13 mouse cellular contexts compared by ENCODE assay signal in the genomic region with DNA sequence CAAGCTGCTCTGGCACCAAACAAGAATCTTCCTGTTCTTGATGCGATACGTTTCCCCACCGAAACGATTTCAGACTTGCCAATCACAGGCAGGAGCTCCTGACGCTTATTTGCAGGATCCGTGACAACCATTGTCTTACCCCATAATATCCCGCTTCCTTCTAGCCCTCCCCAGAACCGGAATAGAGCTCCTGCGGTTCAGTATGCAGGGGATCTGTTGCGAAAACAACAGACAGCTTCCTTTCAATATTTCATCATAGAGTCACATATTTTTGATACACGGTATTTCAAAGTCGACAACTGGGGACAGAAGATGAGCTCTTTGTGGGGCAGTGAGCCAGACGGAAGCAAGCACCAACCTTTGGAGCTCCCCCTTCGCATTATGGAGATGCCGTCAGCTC. TPM values are rescaled to one million over a fixed set of nuclear protein-coding genes. Genes with fewer than 3 reads are reported as not detected.
DNase-seq lines count a peak whose midpoint lies in the region; TF ChIP-seq lines count a peak whose summit lies in the region.
"Had no signal": no experiment of that assay in that cellular context is flagged by ENCODE, and none has a peak within 500 bp of the region (broad histone marks: within the 10 kb centered on the region; RNA-seq: fewer than 3 reads in every experiment).

No protein-coding gene starts in this region.

- H3K4me1 ChIP-seq in bone marrow, adult 2 months (ENCODE audit: control insufficient read depth, insufficient read depth, low read length): peaks cover 1% of the 10 kb centered on the region; the same call in 1 of the 2 replicates
- H3K4me1 ChIP-seq: heart, embryonic 15.5 days; liver, embryonic 15.5 days had no signal

- TF ChIP-seq CTCF in bone marrow, adult 2 months (IDR thresholded peaks at IDR 0.05; ENCODE audit: control insufficient read depth, insufficient read depth, low read length): no peak
- TF ChIP-seq CTCF in brain, embryonic 14.5 days (IDR thresholded peaks at IDR 0.05; ENCODE audit: borderline replicate concordance, extremely low read depth, insufficient read depth, insufficient read length): no peak

- intact Hi-C loops in left cerebral cortex, postnatal 14 days (cut with DNase I): no loop called here

- WGBS in bone marrow, adult 2 months: 57% methylated on average over 15 of the region's 15 CpGs

- no peak overlapping the region for H3K4me3 ChIP-seq in bone marrow, adult 2 months (replicated peaks; ENCODE audit: control insufficient read depth, low read depth, low read length)
- H3K4me3 ChIP-seq: erythroblast, embryonic 14.5 days; heart, embryonic 15.5 days; liver, embryonic 15.5 days had no signal

- DNase-seq in left cerebral cortex, postnatal 14 days (ENCODE audit: low spot score in 2 of 2): peak; percentile 27 to 51
- DNase-seq in left cerebral cortex, adult 9 months (ENCODE audit: low spot score in 2 of 2): no peak
- peak; percentile 40 for DNase-seq in brain, embryonic 14.5 days (ENCODE audit: low read depth)
- DNase-seq in layer of hippocampus, postnatal 36 days: peak; percentile 19 to 24
- DNase-seq in urinary bladder, adult 18-20 months (ENCODE audit: low spot score in 2 of 2): no peak
- DNase-seq in gastrocnemius, postnatal 10 days: no peak
- DNase-seq: thymus, postnatal 25 days had no signal

- peak overlapping the region; percentile 53; the same call in 1 of the 2 replicates for H3K27ac ChIP-seq in bone marrow, adult 2 months (ENCODE audit: control insufficient read depth, insufficient read depth, low read depth, low read length, poor library complexity)
- H3K27ac ChIP-seq: heart, embryonic 15.5 days; liver, embryonic 15.5 days had no signal

- TF ChIP-seq POLR2A in bone marrow, adult 2 months (IDR thresholded peaks at IDR 0.05; ENCODE audit: borderline replicate concordance, control insufficient read depth, low read depth, low read length): no peak
- TF ChIP-seq POLR2A in brain, embryonic 14.5 days (IDR thresholded peaks at IDR 0.05; ENCODE audit: borderline replicate concordance, extremely low read depth, insufficient read depth, insufficient read length, poor library complexity, severe bottlenecking): no peak

RNA-seq across cellular contexts. Expression of gene Zfp648, which starts 55.8 kb away (rescaled TPM):
- under 1 TPM; 0.51 to 0.59 TPM for total RNA-seq in left cerebral cortex, postnatal 14 days (2021)
- not detected in 2 replicates for polyA plus RNA-seq in bone marrow, adult 2 months (2011; ENCODE audit: insufficient read depth, insufficient read length, low replicate concordance, missing spikeins)
- polyA plus RNA-seq in brain, embryonic 14.5 days (2012; rRNA removed): 0.19 and 0.33 TPM in 2 replicates
- under 1 TPM; 0.22 to 0.40 TPM for total RNA-seq in layer of hippocampus, postnatal 36 days (2021)
- not detected for total RNA-seq in gastrocnemius, postnatal 10 days (2021)
- total RNA-seq: gastrocnemius, adult 8-10 months had no signal
- polyA plus RNA-seq: erythroblast, embryonic 14.5 days; intestine, postnatal 0 days; liver, embryonic 15.5 days had no signal

Comparison
In these comparisons a context has a peak if more than half of its experiments do, and no peak if none do; other contexts are left out.
1. DNase-seq: peak in left cerebral cortex, postnatal 14 days (2 of 2), brain, embryonic 14.5 days (single experiment) and layer of hippocampus, postnatal 36 days (2 of 2); none in left cerebral cortex, adult 9 months (0 of 2), urinary bladder, adult 18-20 months (0 of 2) and gastrocnemius, postnatal 10 days (single experiment).